Mouse (Mus musculus) kidney, adult 2 months (tissue): ENCODE measurements around the gene Mogs. TPM values are rescaled to one million over a fixed set of nuclear protein-coding genes. Genes with fewer than 3 reads are reported as not detected.

Experiments used
- DNase-seq: peaks from one replicate; pipeline ENCODE4 v3.0.0; 2021
- H3K27ac ChIP-seq: fragments of 200-500 bp; 2 replicates; pipeline ENCODE4 v1.5.1; 2012; ENCODE audit warnings: low read depth, low read length, control low read depth, inconsistent platforms; ENCODE audit not compliant: insufficient read depth
- H3K27me3 ChIP-seq: fragments of 200-500 bp; replicated peaks from 2 replicates; pipeline ENCODE4 v1.6.1; 2012; ENCODE audit warnings: mild to moderate bottlenecking, moderate library complexity, low read length, inconsistent platforms; ENCODE audit not compliant: control insufficient read depth, insufficient read depth
- H3K36me3 ChIP-seq: fragments of 200-500 bp; 2 replicates; pipeline ENCODE4 v1.6.1; 2012; ENCODE audit warnings: mild to moderate bottlenecking, moderate library complexity, low read length, inconsistent platforms; ENCODE audit not compliant: control insufficient read depth, insufficient read depth
- H3K4me1 ChIP-seq: fragments of 200-500 bp; 2 replicates; pipeline ENCODE4 v1.6.1; 2011; ENCODE audit warnings: low read length; ENCODE audit not compliant: control insufficient read depth, insufficient read depth
- H3K4me3 ChIP-seq: fragments of 200-500 bp; 2 replicates; pipeline ENCODE4 v1.5.1; 2011; ENCODE audit warnings: mild to moderate bottlenecking, low read depth, low read length, control low read depth; ENCODE audit not compliant: insufficient read depth
- CTCF ChIP-seq: fragments of 200-500 bp; conservative IDR thresholded peaks from 2 replicates; pipeline ENCODE4 v1.5.1; 2011; ENCODE audit warnings: low read depth, mild to moderate bottlenecking, control low read depth, low read length, moderate library complexity, mixed read lengths; ENCODE audit not compliant: insufficient read depth, insufficient read length
- POLR2A ChIP-seq: fragments of 200-500 bp; IDR thresholded peaks from one replicate; pipeline ENCODE4 v1.6.1; 2011; ENCODE audit warnings: low read depth, low read length, control low read depth
- WGBS: fragments of 180-500 bp; shearing (Covaris S2); methylation state at CpG from one replicate; pipeline ENCODE4 v1.1.7; 2018; 5-methylcytosine and 5-hydroxymethylcytosine counted together
- polyA plus RNA-seq: library from polyadenylated mRNA; depleted of rRNA; stranded (reverse); fragments of >200 nt; gene quantifications from 2 replicates; pipeline ENCODE4 v1.2.3, GENCODE M21; 2012

Mogs gene
- polyA plus RNA-seq, 1 experiment = 35.5 TPM

- WGBS = under 1% methylated on average over 25 of the region's 25 CpGs
These were observed 14.0 kb upstream of the Mogs start, which contains the start of the genes Ccdc142 and Gm42688 for GRCm38 (mm10) chr6:83101316-83101687. Gene Ccdc142, plus strand, starts transcription at chr6:83101601. Gene Gm42688, plus strand, starts transcription at chr6:83101617.

GRCm38 (mm10) chr6:83101688-83102556 lies 13.4 kb upstream of the Mogs start:
- under 1% methylated on average over 74 of the region's 74 CpGs for WGBS
- TF ChIP-seq CTCF = peak; percentile 29; the same call in 1 of the 2 replicates
- peak; percentile 13 for TF ChIP-seq POLR2A
- Histone ChIP-seq H3K27me3 (no peaks in the 10 kb centered on the region), H3K4me3 (peak overlapping the region; percentile 84), H3K36me3 (no peaks in the 10 kb centered on the region), H3K4me1 (peaks cover 19% of the 10 kb centered on the region), H3K27ac (peak overlapping the region; percentile 78)
- peak; percentile 73 for DNase-seq

More at GRCm38 (mm10) chr6:83101316-83101687, 14.0 kb upstream of the Mogs start, which contains the start of the genes Ccdc142 and Gm42688:
- TF ChIP-seq CTCF = peak; percentile 75
- no peak for TF ChIP-seq POLR2A
- H3K27ac ChIP-seq = peak within 1 kb of the TSS; percentile 79
- H3K4me3 ChIP-seq = peak within 1 kb of the TSS; percentile 84
- H3K27me3 ChIP-seq = no peaks in the 10 kb centered on the region
- peak; percentile 96 for DNase-seq
- H3K36me3 ChIP-seq = no peaks in the 10 kb centered on the region
- peaks cover 19% of the 10 kb centered on the region for H3K4me1 ChIP-seq

GRCm38 (mm10) chr6:83103130-83103650 lies 12.1 kb upstream of the Mogs start:
- H3K27ac ChIP-seq = no peak overlapping the region

GRCm38 (mm10) chr6:83104158-83104557 lies 11.1 kb upstream of the Mogs start:
- Histone ChIP-seq H3K4me3 (no peak overlapping the region), H3K27me3 (no peaks in the 10 kb centered on the region), H3K4me1 (peaks cover 22% of the 10 kb centered on the region), H3K36me3 (no peaks in the 10 kb centered on the region), H3K27ac (no peak overlapping the region)
- TF ChIP-seq POLR2A (no peak), CTCF (no peak)
- WGBS = 66% methylated on average over 4 of the region's 4 CpGs
- no peak for DNase-seq

More at GRCm38 (mm10) chr6:83103130-83103650, 12.1 kb upstream of the Mogs start:
- no peak for TF ChIP-seq CTCF
- no peak for TF ChIP-seq POLR2A
- H3K4me1 ChIP-seq = peaks cover 22% of the 10 kb centered on the region
- 62% methylated on average over 11 of the region's 11 CpGs for WGBS
- no peaks in the 10 kb centered on the region for H3K36me3 ChIP-seq
- DNase-seq = no peak
- H3K27me3 ChIP-seq = no peaks in the 10 kb centered on the region
- no peak overlapping the region for H3K4me3 ChIP-seq

- no peaks in the 10 kb centered on the region for H3K27me3 ChIP-seq
- DNase-seq = peak; percentile 80
- H3K36me3 ChIP-seq = no peaks in the 10 kb centered on the region
- TF ChIP-seq CTCF (peak; percentile 88), POLR2A (no peak)
- WGBS = 44% methylated on average over 13 of the region's 13 CpGs
- H3K4me3 ChIP-seq = peak overlapping the region; percentile 3; the same call in 1 of the 2 replicates
- no peak overlapping the region for H3K27ac ChIP-seq
- peaks cover 13% of the 10 kb centered on the region for H3K4me1 ChIP-seq
These were observed 7.5 kb upstream of the Mogs start for GRCm38 (mm10) chr6:83107566-83108400.

GRCm38 (mm10) chr6:83108762-83109668 lies 6.3 kb upstream of the Mogs start, which contains the start of gene Mrpl53:
Gene Mrpl53, plus strand, starts transcription at chr6:83109040.
- TF ChIP-seq POLR2A = peak; percentile 62
- TF ChIP-seq CTCF = no peak
- under 1% methylated on average over 76 of the region's 76 CpGs for WGBS
- no peaks in the 10 kb centered on the region for H3K36me3 ChIP-seq
- peak within 1 kb of the TSS; percentile 78 for H3K27ac ChIP-seq
- peak within 1 kb of the TSS; percentile 70 for H3K4me3 ChIP-seq
- H3K27me3 ChIP-seq = no peaks in the 10 kb centered on the region
- peaks cover 8% of the 10 kb centered on the region; the same call in 1 of the 2 replicates for H3K4me1 ChIP-seq
- peak; percentile 87 for DNase-seq
